Comparison of ENCODE assay signal across 8 mouse cellular contexts in the genomic region with DNA sequence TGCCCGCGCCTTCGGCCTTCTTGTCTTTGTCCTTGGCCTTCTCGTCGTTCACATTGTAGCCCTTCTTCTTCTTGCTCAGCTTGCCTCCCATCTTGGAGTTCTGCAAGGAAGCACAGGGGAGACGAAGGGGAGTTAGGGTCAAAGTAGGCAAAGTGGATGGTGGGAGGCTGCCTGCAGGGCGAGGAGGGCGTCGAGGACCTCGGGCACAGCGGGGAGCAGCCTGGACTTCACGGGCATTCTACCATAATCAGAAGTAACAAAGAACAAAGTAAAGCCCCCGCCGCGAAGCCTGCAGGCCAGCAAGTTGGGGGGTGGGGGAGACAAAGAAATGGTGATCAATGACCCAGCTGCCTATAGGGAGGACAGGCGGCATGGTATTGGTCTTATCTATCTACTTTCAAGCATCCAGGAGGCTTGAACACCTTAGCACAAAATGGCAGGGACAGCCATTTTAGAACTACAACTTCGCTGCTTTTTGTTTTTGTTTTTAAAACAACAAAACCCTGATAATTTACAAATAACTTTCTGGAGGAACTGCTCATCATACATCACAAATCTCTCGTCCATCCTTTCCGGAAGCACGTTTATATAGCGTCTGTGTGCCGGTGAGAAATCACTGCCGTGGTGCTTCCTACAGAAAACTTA. TPM values are rescaled to one million over a fixed set of nuclear protein-coding genes. Genes with fewer than 3 reads are reported as not detected.
DNase-seq lines count a peak whose midpoint lies in the region; ATAC-seq and TF ChIP-seq lines count a peak whose summit lies in the region.

No protein-coding gene starts in this region.

- H3K27ac ChIP-seq in gastrocnemius, adult 2 months: no peak overlapping the region
- H3K27ac ChIP-seq in forebrain, embryonic 15.5 days (replicated peaks): peak overlapping the region; percentile 69
- H3K27ac ChIP-seq in liver, embryonic 16.5 days (ENCODE audit: low read length): no peak overlapping the region

- no peak for DNase-seq in gastrocnemius, adult 2 months
- DNase-seq in gastrocnemius, postnatal 10 days: no peak
- DNase-seq in thymus, postnatal 14 days: no peak
- no peak for DNase-seq in spleen, adult 18-20 months

- no peaks in the 10 kb centered on the region for H3K36me3 ChIP-seq in E14TG2a.4 (ENCODE audit: insufficient read depth, low read length)
- peaks cover 11% of the 10 kb centered on the region; the same call in 1 of the 2 replicates for H3K36me3 ChIP-seq in forebrain, embryonic 15.5 days
- no peaks in the 10 kb centered on the region for H3K36me3 ChIP-seq in liver, embryonic 16.5 days (ENCODE audit: control insufficient read depth, insufficient read depth)

- H3K9me3 ChIP-seq in E14TG2a.4 (ENCODE audit: low read length): no peaks in the 10 kb centered on the region
- no peaks in the 10 kb centered on the region for H3K9me3 ChIP-seq in forebrain, embryonic 15.5 days
- H3K9me3 ChIP-seq in liver, embryonic 16.5 days (replicated peaks; ENCODE audit: control insufficient read depth, low read length): no peaks in the 10 kb centered on the region

- H3K27me3 ChIP-seq in E14TG2a.4 (ENCODE audit: insufficient read depth, low read length): no peaks in the 10 kb centered on the region
- H3K27me3 ChIP-seq in forebrain, embryonic 15.5 days: no peaks in the 10 kb centered on the region
- H3K27me3 ChIP-seq in liver, embryonic 16.5 days (ENCODE audit: control insufficient read depth, insufficient read depth, low read depth, low read length): peaks cover 11% of the 10 kb centered on the region

- peaks cover 63% of the 10 kb centered on the region for H3K4me1 ChIP-seq in E14TG2a.4 (replicated peaks; ENCODE audit: low read depth, low read length)
- peaks cover 71% of the 10 kb centered on the region for H3K4me1 ChIP-seq in forebrain, embryonic 15.5 days
- H3K4me1 ChIP-seq in liver, embryonic 16.5 days (ENCODE audit: control insufficient read depth, low read depth, low read length): no peaks in the 10 kb centered on the region

- H3K4me3 ChIP-seq in gastrocnemius, adult 2 months: peak overlapping the region; percentile 57
- peak overlapping the region; percentile 78 for H3K4me3 ChIP-seq in E14TG2a.4 (replicated peaks; ENCODE audit: low read length)
- H3K4me3 ChIP-seq in forebrain, embryonic 15.5 days: peak overlapping the region; percentile 20
- H3K4me3 ChIP-seq in liver, embryonic 16.5 days (ENCODE audit: low read depth, low read length): peak overlapping the region; percentile 42

- WGBS in forebrain, embryonic 15.5 days: 12% methylated on average over 23 of the region's 23 CpGs
- WGBS in liver, embryonic 16.5 days (ENCODE audit: insufficient replicate concordance): 51% methylated on average over 23 of the region's 23 CpGs

- peak overlapping the region; percentile 34 for H3K9ac ChIP-seq in forebrain, embryonic 15.5 days (replicated peaks)
- no peak overlapping the region for H3K9ac ChIP-seq in liver, embryonic 16.5 days (ENCODE audit: low read depth, low read length)

- intact Hi-C loops in gastrocnemius, adult 2 months (cut with DNase I): no loop called here

- ATAC-seq in forebrain, embryonic 15.5 days (replicated peaks): 0 out of 2 replicates have a peak, but pooled peaks have one; percentile 6
- ATAC-seq in liver, embryonic 16.5 days (ENCODE audit: low read depth): no peak
- ATAC-seq in activated CD4-positive, CD25-positive, alpha-beta regulatory T cell, adult 4 months: no peak

- TF ChIP-seq CTCF in gastrocnemius, adult 2 months (IDR thresholded peaks at IDR 0.05): no peak
- no peak for TF ChIP-seq CTCF in E14TG2a.4 (conservative IDR thresholded peaks at IDR 0.05; ENCODE audit: low read length)

- peak overlapping the region; percentile 41 for H3K4me2 ChIP-seq in forebrain, embryonic 15.5 days (replicated peaks)
- peak overlapping the region; percentile 57 for H3K4me2 ChIP-seq in liver, embryonic 16.5 days (ENCODE audit: low read depth, low read length)

RNA-seq across cellular contexts. Expression of a gene that starts 48.6 kb away (rescaled TPM):
- total RNA-seq in gastrocnemius, adult 2 months (2021): 1 to 10 TPM; 1.4 to 3.1 TPM
- total RNA-seq in gastrocnemius, postnatal 10 days (2021): 10 to 100 TPM; 17.4 to 20.5 TPM
- 309 and 350 TPM in 2 replicates for polyA plus RNA-seq in forebrain, embryonic 15.5 days (2015; fragmentation: Nextera tagmentation; extraction: Ambion mirVana)
- polyA plus RNA-seq in liver, embryonic 16.5 days (2015; fragmentation: Nextera tagmentation; extraction: Ambion mirVana): 0.88 and 0.94 TPM in 2 replicates
- not detected for polyA plus RNA-seq in activated CD4-positive, CD25-positive, alpha-beta regulatory T cell, adult 4 months (2017; shearing (Covaris generic))

Comparison
In these comparisons a context has a peak if more than half of its experiments do, and no peak if none do; other contexts are left out.
1. H3K4me3 ChIP-seq: peak in every context shown above with its lines; median percentile 78 in E14TG2a.4; 57 in gastrocnemius, adult 2 months; 42 in liver, embryonic 16.5 days; 20 in forebrain, embryonic 15.5 days.
2. RNA of a gene that starts 48.6 kb away (polyA plus RNA-seq): 309 to 350 TPM in forebrain, embryonic 15.5 days; 0.88 to 0.94 TPM in liver, embryonic 16.5 days and not detected in activated CD4-positive, CD25-positive, alpha-beta regulatory T cell, adult 4 months; every median in the first group is over 100 times any median in the second.